Mouse (Mus musculus): Measurements from ENCODE around the gene Etfbkmt.
"Not testable (repeated sequence)": the region's sequence is repeated elsewhere in the genome, so short reads cannot be mapped to it uniquely, and the experiment has no call there.

Etfbkmt gene

DNA sequence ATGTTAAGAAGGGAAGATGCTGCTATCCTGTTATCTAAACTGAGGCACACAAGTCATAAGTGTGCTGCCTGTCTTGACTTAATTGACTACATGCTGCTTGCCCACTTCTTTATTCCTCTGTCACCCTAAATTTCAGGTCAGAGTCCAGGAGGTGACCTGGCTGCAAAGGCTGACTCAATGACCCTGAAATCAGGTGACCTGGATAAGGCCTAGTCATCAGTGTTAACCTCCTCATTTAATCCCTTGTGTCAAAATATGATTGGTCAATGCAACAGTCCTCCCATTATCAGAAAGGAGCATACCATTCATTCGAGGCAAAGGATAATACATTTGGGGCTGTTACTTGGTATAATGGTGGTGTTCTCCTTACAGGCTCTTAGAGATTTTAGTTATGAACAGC, at the start of gene Etfbkmt:
Gene Etfbkmt, plus strand, starts transcription at position 379 of the 400 bp plus-strand sequence.
- no peak for DNase-seq (ENCODE audit: low spot score)

DNA sequence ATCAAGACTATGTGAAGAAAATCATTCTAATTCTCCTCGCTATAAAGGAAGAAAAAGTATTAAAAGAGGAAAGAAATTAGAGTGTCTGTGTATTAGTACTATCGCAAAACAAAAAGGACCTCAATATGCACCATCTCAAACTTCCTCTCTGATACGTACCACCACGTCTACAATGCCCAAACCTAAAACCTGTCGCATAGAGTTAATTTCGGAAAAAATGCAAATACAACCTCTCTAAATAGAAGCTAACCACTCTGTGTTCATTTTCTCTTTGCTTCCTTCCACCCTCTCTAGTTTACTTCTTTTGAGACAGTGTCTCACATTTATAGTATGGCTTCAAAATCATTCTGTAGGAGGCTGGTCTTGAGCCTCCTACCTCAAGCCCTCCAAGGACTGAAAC, 47.2 kb upstream of the Etfbkmt start:
- DNase-seq (ENCODE audit: low spot score), result no peak

DNA sequence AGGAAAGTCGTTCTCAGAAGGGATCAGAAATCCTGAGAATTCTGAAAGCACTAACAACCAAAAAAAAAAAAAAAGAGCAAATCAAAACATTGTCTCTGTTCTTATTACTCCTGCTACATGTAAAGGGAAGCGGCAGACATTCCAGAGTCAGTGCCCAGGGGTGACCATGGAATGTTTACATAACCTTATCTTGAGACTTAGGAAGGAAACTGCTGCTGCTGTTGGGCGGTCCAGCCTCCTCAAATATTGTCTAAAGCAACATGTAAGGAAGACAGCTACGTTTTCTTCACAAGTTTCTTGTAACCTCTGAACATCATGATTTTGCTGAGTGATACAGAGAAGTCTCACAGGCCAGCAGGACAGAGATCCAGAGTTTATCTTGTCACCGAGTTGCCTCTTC, 46.2 kb upstream of the Etfbkmt start:
- peak; percentile 65 for DNase-seq (ENCODE audit: low spot score)

DNA sequence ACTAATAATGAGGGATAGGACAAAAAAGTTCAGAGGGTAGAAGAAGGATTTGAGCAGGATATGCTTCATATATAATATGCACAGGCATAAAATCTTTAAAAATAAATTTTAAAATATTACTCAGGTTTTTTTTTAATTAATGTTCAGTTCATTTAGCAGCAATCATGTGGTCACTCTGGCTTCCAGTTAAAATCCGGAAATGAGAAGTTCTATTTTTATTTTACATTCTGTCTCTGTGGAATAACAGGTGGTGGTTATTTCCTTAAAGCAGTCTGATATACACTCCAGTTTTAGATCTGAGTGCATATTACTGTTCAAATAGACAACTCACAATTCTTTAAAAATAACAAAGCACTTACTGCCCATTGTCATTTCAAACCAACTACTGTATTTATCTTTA, 45.1 kb upstream of the Etfbkmt start:
- no peak for DNase-seq (ENCODE audit: low spot score)

DNA sequence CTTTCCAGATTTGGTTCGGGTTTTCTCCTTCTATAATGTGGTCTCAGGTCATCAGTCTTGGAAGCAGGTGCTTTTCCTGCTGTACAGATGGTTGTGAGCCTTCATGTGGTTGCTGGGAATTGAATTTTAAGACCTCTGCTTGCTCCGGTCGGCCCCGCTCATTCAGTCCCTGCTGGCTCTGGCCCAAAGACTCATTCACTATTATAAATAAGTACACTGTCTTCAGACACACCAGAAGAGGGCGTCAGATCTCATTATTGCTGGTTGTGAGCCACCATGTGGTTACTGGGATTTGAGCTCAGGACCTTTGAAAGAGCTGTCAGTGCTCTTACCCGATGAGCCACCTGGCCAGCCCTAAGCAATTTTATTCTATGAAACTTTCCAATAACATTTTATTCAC, 44.3 kb upstream of the Etfbkmt start:
- DNase-seq (ENCODE audit: low spot score), result no peak

DNA sequence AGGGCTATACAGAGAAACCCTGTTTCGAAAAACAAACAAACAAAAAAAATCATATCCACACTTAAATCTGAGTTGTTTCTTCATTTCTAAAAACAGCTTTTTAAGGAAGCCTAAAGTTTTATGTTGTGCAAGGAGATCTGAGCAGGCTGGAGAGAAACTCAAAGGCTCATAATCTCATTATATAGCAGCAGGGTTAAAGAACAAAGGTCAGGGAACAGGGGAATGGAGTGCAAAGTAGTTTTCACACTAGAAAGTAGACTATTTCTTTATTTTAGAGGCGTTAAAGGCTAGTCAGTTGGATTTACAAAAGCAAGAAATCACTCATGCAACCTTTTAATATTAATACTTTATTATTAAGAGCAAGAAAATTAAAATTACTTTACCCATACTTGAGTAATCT, 43.4 kb upstream of the Etfbkmt start:
- no peak for DNase-seq (ENCODE audit: low spot score)

DNA sequence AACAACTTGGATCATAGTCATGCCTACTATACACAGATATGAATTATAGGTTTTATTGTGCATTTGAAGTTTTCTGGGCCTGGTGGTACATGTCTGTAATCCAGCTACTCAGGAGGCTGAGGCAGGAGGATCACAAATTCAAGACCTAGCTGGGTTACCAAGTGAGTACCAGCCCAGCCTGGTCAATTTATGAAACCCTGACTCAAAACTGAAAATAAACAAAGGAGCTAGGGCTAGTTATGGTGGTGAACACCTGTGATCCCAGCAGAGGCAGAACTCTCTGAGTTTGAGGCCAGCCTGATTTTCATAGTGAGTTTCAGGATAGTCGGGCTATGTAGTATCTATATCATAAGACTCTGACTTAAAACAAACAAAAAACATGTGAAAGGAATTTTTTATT, 42.4 kb upstream of the Etfbkmt start:
- DNase-seq (ENCODE audit: low spot score), result no peak

DNA sequence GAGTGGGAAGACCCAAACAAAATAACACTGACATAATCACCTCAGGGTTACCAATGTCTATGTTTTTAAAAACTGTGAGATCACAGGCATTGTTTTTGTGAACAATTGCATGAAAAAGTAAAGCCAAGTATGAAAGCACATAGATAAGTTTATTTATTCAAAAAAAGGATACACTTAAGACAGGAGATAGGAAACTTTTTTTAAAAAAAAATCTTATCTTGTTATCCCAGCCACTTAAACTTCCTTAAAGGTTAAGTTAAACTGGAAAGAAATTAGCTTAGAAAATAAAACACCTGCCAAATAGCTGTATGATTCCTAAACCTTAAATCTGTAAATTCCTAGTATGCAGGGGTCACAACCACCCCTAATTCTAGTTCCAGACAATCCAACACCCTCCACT, 40.7 kb upstream of the Etfbkmt start:
- DNase-seq (ENCODE audit: low spot score), result no peak

DNA sequence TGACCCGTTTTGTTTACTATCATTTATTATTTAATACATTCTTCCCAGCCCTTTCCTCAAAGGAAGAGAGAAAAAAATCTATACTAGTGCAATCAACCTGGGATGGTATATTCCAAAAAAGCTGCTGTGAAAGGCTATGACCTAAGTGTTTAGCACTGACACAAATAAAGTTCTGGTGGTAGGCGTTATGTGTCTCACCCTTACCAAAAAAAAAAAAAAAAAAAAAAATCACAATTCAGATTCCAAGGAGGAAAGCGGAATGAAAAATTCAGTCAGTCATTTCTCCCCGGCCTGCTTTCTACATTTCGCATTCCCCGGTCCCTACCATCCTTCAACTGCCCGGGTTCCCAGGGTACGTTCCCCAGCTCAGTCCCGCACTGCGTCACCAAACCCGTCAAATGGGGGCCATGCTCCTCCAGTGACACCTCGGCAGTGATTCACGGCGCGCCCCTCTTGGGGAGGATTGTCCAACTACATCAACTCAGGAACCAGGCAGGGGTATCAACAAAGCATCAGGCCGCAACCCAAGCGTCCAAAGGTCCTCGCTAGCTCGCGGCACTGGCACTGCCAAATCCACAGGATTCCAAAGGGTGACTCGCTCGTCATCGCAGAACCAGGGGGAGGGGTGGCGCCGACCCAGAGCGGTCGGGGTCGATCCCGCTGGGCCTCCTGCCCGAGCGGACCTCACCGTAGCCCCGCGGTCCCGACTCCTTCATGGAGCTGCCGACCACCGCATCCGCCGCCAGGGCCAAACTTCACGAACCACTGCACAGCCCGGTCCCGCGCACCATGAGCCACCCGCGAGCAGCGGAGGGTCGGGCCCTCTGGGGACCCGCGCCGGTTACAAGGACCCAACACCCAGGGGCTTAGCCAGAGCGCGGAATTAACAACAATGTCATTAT, 39.2 kb upstream of the Etfbkmt start:
- DNase-seq (ENCODE audit: low spot score), result peak; percentile 80

DNA sequence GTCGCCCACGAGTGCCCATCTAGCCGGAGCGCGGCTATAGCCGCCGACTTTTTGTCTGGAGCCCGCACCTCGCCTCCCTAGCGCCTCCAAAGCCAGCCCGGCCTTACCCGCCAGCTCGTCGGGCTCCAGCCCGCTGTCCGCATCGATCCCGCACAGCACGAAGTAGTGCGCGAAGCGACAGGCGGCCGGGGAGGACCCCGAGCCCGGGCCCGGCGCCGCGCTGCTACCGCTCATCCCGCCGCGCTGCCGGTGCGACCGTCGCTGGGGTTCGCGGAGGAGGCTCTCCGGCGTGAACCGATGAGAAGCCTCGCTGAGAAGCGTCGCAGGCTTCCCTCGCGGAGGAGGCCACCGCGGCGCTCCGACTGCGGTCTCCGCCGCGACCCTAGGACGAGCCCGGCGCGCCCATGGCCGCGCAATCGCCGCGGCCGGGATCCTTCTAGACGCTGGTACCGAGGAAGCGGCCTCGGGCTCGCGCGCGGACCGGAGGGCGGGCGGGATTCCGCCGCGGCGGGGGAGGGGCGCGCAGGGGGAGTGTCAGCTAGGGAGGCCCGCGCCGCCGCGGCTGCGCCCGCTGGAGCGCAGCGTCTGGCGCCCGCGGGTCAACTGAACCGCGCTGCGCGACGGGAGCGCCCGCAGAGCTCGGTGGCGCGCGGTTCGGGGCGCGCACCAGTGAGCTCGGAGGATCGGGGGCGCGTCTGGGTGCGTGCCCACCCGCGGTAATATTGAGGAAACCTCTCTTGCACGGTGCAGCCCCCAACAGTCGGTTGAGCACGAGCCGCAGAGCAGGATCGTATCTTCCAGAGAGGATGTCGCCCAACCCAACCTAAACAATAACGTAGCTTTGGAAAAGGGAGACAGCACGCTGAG, 38.3 kb upstream of the Etfbkmt start, which contains the start of gene Dennd5b:
Gene Dennd5b, minus strand, starts transcription at position 605 of the 867 bp plus-strand sequence.
- DNase-seq (ENCODE audit: low spot score), result peak; percentile 82

DNA sequence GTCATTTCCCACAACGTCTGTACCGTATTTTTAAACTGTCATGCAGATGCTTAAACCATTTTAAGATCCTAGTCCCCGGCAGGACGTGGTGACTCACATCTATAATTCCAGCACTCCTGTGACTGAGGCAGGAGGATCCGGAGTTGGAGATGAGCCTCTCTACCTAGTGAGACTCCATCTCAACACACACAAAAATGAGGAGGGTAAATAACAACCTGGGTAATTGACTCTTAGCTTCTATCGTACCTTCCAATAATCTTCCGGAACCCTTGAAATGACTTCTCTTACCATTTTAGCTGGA, 37.8 kb upstream of the Etfbkmt start:
- DNase-seq (ENCODE audit: low spot score), result no peak

DNA sequence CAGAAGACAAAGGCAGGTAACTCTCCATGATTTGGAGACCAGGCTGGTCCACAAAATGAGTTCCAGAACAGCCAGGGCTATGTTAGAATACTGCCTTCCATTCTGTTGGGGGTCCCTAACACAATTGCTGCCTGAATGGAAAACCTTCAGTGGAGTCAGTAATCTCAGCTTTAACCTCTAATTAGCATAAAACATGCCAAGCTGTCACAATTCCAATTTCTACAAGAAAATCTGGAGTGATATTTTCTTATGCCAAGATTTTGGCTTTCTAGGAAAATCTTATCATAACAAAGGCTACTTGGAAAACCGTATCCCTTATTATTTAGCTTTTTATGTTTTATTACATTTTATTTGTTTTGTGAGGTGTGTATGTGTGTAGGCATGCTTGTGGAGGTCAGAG, 36.2 kb upstream of the Etfbkmt start:
- DNase-seq (ENCODE audit: low spot score), result no peak

DNA sequence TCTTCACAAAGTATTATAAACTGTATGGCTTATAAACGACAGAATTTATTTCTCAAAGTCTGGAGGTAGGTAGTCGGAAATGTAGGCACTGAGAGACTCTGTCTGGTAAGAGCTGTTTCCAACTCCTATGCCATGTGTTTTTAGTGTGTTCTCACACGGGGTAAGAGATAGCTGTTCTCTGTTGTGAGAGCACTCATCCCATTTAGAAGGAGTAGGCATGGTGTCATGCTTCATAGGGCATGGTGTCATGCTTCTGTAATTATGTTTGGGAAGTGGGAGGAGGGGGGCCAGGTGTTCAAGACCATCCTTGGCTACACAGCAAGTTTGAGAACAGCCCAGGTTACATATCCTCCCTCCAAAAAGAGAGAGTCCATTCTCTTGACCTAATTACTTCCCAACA, 32.0 kb upstream of the Etfbkmt start:
- no peak for DNase-seq (ENCODE audit: low spot score)

DNA sequence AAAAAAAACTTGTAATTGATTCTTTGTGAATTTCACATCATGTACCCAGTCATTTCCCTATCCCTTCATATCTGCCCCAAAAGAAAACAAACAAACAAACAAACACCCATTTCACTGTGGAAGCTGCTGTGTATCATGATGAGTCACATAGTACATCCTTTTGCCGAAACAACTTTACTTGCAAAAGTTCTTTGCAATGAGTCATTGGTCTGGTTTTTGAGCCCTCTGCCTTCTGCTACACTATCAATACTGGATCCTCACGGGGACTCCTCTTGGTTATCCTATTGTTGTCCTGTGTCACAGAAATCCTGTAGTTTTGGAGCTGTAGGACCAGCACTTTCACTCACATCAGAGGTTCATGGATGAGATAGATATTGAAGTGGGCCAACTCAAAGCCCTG, 30.7 kb upstream of the Etfbkmt start:
- no peak for DNase-seq (ENCODE audit: low spot score)

DNA sequence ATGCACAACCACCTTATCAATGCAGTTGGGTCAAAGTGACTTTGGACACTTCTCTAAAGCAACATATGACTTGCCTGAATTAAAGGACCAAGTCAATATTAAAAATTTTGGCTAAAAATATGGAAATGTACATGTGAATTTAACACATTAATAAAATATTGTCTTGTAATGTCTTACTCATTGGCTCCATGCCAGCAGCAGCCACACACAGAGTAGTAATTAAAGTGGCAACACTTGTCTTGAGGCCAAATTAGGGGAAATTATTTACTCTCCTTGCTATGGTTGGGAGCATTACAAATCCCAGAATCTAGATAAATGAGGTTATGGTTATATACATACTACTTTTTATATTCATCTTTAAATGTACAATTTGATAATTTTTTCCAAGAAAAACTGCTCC, 22.7 kb upstream of the Etfbkmt start:
- no peak for DNase-seq (ENCODE audit: low spot score)

DNA sequence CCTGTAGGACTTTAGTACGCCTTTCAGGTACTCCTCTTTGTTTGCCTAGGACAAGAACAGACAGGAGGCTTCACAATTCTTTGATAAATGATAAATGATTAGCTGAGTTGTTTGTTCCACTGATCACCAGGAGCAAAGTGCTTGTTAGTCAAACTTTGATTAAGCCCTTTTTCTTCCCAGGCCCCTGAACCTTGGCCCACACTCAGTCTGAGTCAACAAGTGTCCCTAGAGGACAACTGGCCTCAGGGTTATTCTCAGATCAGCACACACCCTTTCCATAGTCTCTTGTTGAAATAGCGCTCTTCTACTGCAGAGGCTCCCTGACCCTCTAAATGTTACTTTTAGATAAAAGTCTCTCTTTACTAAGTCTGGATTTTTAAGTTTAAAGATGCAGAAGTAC, 20.7 kb upstream of the Etfbkmt start:
- DNase-seq (ENCODE audit: low spot score), result no peak

DNA sequence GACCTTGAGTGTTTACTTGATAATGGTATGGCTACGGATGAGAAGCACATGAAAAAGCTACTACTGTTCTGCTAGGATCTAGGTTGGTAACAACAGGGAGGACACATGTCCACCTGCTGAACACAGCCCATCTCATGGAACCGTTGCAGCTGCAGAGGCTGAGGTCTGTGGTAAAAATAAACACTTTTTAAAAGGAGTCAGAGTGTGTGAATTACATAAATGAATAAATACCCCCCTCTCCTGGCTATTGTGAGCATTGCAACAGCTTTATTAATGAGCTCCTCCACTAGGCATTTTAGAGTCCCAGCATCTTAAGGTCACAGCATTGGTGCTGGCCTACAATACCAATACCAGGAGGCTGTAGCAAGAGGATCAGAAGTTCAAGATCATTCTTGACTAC, 19.8 kb upstream of the Etfbkmt start:
- peak; percentile 92 for DNase-seq (ENCODE audit: low spot score)

DNA sequence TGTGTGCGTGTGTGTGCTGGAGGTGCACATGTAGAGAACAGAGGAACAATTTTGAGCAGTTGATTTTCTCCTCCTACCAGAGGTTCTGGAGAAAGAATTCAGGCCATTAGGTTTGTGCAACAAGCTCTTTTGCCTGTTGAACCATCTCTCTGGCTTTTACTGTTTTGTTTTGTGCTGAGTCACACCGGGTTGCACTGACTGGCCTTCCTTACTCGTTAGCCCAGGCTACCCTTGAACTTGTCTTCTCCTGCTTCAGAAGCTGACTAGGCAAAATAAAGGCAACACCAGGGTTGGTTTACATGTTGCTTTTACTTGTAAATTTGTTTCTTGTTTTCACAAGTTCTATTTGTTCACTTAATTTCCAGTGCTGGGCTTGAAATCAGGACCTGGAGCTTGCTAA, 16.6 kb upstream of the Etfbkmt start:
- DNase-seq (ENCODE audit: low spot score), result no peak

DNA sequence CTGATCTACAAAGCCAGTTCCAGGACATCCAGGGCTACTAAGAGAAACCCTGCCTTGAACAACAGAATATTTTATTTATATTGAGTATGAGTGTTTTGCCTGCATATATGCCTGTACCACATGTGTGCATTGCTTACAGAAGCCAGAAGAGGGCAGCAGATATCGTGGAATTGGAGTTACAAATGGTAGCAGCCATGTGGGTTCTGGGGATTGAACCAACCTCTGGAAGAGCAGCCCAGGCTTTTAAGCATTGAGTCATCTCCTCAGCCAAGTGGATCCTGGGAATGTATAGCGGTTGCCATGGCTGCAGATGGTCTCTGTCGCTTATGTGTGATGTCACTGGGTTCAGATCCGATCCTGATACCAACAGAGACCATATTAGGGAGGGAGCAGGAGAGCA, 13.0 kb upstream of the Etfbkmt start:
- peak; percentile 67 for DNase-seq (ENCODE audit: low spot score)

DNA sequence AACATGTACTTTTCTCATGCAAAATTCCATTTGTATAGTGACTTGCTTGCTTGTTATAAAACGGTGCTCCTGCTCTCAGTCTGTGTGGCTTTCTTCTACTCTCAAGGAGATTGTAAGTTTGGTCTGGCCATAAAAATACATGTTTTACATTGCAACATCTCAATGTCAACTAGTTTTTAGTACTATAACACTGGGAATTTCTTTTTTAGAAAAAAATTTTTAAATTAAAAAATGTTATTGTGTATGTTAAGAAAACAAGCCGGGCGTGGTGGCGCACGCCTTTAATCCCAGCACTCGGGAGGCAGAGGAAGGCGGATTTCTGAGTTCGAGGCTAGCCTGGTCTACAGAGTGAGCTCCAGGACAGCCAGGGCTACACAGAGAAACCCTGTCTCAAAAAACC, 9.8 kb upstream of the Etfbkmt start, which contains the start of gene Gm10203:
Gene Gm10203, plus strand, starts transcription at position 301 of the 400 bp plus-strand sequence.
- DNase-seq (ENCODE audit: low spot score), result not testable (repeated sequence)

DNA sequence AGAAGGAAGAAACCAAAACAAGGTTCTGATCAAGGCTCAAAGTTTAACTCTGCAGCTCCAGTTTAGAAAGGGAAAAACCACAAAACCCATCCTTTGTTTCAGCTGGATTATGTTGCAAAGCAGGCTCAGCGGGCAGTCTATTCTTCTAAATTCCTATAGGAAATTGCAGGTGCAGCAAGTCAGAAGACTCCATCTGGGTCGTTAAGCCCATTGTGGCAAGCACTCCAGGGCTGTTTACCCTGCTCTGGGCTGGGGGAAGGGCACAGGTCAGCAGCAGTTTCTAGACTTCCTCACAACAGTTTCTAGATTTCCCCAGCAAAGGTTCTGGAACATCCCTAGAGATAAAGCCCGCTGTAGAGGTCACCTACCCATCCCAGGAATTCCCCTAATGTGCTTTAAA, 8.5 kb upstream of the Etfbkmt start:
- peak; percentile 25 for DNase-seq (ENCODE audit: low spot score)

DNA sequence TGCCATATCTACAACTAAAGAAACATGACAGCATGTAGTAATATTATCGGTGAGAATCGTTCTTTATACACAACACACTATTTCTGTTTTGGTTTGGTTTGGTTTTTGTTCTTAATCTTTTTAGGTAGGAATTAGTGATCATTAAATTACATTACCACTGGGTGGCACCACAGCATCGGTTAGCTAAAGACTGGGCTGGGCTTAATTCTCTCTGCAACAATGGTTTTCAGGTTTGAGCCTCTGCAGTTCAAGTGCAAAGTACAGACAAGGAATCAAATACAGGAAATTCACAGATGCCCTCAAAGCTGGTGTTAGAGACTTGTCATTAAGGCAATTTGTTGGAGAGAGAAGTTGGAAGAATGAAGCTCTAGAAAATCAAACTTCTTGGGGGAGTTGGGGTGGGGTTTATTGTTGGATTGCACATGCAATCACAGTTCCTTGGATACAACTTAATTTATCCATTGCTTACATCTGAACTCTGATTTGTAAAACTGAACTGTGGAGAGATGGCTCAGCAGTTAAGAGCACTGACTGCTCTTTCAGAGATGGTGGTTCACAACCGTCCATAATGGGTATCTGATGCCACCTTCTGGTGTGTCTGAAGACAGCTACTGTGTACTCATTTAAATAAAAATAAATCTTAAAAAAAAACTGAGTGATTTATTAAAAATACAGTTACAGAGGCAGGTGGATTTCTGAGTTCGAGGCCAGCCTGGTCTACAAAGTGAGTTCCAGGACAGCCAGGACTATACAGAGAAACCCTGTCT, 7.2 kb upstream of the Etfbkmt start:
- DNase-seq (ENCODE audit: low spot score), result peak; percentile 91
